ENCODE assay signal across 8 mouse cellular contexts in the genomic region with DNA sequence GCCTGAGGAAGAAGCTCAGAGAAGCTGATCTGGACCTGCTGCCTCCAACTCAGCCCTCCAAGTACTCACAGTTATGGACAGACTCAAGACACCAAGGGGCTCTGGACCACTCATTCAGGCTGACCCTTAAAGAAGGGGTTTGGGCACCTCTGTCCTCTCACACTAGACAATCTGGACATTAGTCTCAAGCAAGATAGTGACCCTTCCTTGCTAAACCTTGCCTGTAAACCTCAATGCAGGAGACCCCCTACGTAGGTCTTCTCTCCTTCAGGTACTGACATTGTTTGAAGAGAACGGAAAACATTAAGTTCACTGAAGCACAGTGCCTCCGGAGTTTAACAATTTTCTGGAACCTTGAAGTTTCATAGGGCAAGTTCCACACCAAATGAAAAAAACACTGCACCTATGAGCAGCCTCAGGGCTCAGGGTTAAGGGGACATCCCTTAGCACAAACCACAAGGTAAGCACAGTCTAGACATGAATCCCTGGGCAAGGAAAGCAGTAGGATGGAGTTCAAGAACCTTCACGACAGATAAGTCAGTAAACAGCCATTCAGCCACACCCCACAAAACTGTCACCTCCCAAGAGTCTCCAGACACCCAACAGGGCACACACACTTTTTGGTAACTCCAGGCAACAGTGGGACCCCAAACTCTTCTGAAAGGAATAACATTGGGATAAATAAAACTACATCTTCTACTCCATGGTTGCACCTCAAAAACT. TPM values are rescaled to one million over a fixed set of nuclear protein-coding genes. Genes with fewer than 3 reads are reported as not detected.
DNase-seq lines count a peak whose midpoint lies in the region; ATAC-seq and TF ChIP-seq lines count a peak whose summit lies in the region.

No protein-coding gene starts in this region.

- no peak for TF ChIP-seq CTCF in intestine, postnatal 0 days (IDR thresholded peaks at IDR 0.05; ENCODE audit: low read depth)

- peak overlapping the region; percentile 92 for H3K9ac ChIP-seq in lung, embryonic 16.5 days (ENCODE audit: low read length)
- H3K9ac ChIP-seq in embryonic facial prominence, embryonic 15.5 days = peak overlapping the region; percentile 84
- peak overlapping the region; percentile 80 for H3K9ac ChIP-seq in intestine, postnatal 0 days (ENCODE audit: low read depth, low read length)
- H3K9ac ChIP-seq in neural tube, embryonic 12.5 days = peak overlapping the region; percentile 95

- intact Hi-C loops in left cerebral cortex, postnatal 36 days (cut with DNase I) = no loop called here

- H3K4me3 ChIP-seq in lung, embryonic 16.5 days (ENCODE audit: low read length) = peak overlapping the region; percentile 76
- peak overlapping the region; percentile 93 for H3K4me3 ChIP-seq in embryonic facial prominence, embryonic 15.5 days (replicated peaks)
- H3K4me3 ChIP-seq in intestine, postnatal 0 days (ENCODE audit: low read depth, low read length) = peak overlapping the region; percentile 63
- peak overlapping the region; percentile 90 for H3K4me3 ChIP-seq in neural tube, embryonic 12.5 days

- peak overlapping the region; percentile 86 for H3K27ac ChIP-seq in lung, embryonic 16.5 days (ENCODE audit: low read length)
- peak overlapping the region; percentile 86 for H3K27ac ChIP-seq in embryonic facial prominence, embryonic 15.5 days (replicated peaks)
- peak overlapping the region; percentile 91 for H3K27ac ChIP-seq in intestine, postnatal 0 days (ENCODE audit: low read depth, low read length)
- no peak overlapping the region for H3K27ac ChIP-seq in neural tube, embryonic 12.5 days

- H3K9me3 ChIP-seq in lung, embryonic 16.5 days (ENCODE audit: control insufficient read depth, low read length) = no peaks in the 10 kb centered on the region
- H3K9me3 ChIP-seq in embryonic facial prominence, embryonic 15.5 days (replicated peaks) = no peaks in the 10 kb centered on the region
- H3K9me3 ChIP-seq in intestine, postnatal 0 days (ENCODE audit: control insufficient read depth) = no peaks in the 10 kb centered on the region
- H3K9me3 ChIP-seq in neural tube, embryonic 12.5 days = no peaks in the 10 kb centered on the region

- H3K36me3 ChIP-seq in lung, embryonic 16.5 days (ENCODE audit: control insufficient read depth, insufficient read depth, low read length) = peaks cover 12% of the 10 kb centered on the region
- H3K36me3 ChIP-seq in embryonic facial prominence, embryonic 15.5 days = peaks cover 20% of the 10 kb centered on the region
- peaks cover 17% of the 10 kb centered on the region for H3K36me3 ChIP-seq in intestine, postnatal 0 days (ENCODE audit: control insufficient read depth, insufficient read depth)
- H3K36me3 ChIP-seq in neural tube, embryonic 12.5 days = peaks cover 23% of the 10 kb centered on the region

- H3K4me2 ChIP-seq in lung, embryonic 16.5 days (ENCODE audit: low read depth, low read length) = peak overlapping the region; percentile 92
- H3K4me2 ChIP-seq in embryonic facial prominence, embryonic 15.5 days (replicated peaks) = peak overlapping the region; percentile 65
- H3K4me2 ChIP-seq in intestine, postnatal 0 days (replicated peaks; ENCODE audit: low read depth) = peak overlapping the region; percentile 88
- H3K4me2 ChIP-seq in neural tube, embryonic 12.5 days (replicated peaks) = peak overlapping the region; percentile 97

- peaks cover 30% of the 10 kb centered on the region for H3K4me1 ChIP-seq in lung, embryonic 16.5 days (replicated peaks; ENCODE audit: control insufficient read depth, insufficient read depth, low read length)
- H3K4me1 ChIP-seq in embryonic facial prominence, embryonic 15.5 days = peaks cover 33% of the 10 kb centered on the region
- H3K4me1 ChIP-seq in intestine, postnatal 0 days (replicated peaks; ENCODE audit: control insufficient read depth, insufficient read depth, low read length) = peaks cover 9% of the 10 kb centered on the region
- peaks cover 40% of the 10 kb centered on the region for H3K4me1 ChIP-seq in neural tube, embryonic 12.5 days

- 46% methylated on average over 4 of the region's 4 CpGs for WGBS in lung, embryonic 16.5 days
- whole genome bisulfite sequencing in embryonic facial prominence, embryonic 15.5 days = 66% methylated on average over 4 of the region's 4 CpGs
- WGBS in intestine, postnatal 0 days = 37% methylated on average over 4 of the region's 4 CpGs
- 69% methylated on average over 4 of the region's 4 CpGs for WGBS in neural tube, embryonic 12.5 days

- DNase-seq in lung, postnatal 14 days = no peak
- no peak for DNase-seq in thymus, postnatal 25 days
- no peak for DNase-seq in left cerebral cortex, postnatal 36 days (ENCODE audit: low spot score in 2 of 2)
- no peak for DNase-seq in adrenal gland, postnatal 25 days

- no peaks in the 10 kb centered on the region for H3K27me3 ChIP-seq in lung, embryonic 16.5 days (ENCODE audit: control insufficient read depth, insufficient read depth, low read depth, low read length)
- H3K27me3 ChIP-seq in embryonic facial prominence, embryonic 15.5 days = no peaks in the 10 kb centered on the region
- H3K27me3 ChIP-seq in intestine, postnatal 0 days (replicated peaks; ENCODE audit: control insufficient read depth, insufficient read depth, low read length) = no peaks in the 10 kb centered on the region
- no peaks in the 10 kb centered on the region for H3K27me3 ChIP-seq in neural tube, embryonic 12.5 days (replicated peaks)

- no peak for ATAC-seq in lung, embryonic 16.5 days (ENCODE audit: low read depth)
- ATAC-seq in embryonic facial prominence, embryonic 15.5 days (ENCODE audit: insufficient number of reproducible peaks, low FRiP score, low TSS enrichment, low read depth) = no peak
- no peak for ATAC-seq in intestine, postnatal 0 days
- no peak for ATAC-seq in neural tube, embryonic 12.5 days (ENCODE audit: low FRiP score, low read depth)

RNA-seq across cellular contexts. Expression of gene Mafg, which starts 1.5 kb away (rescaled TPM):
- 13.2 and 15.0 TPM in 2 replicates for polyA plus RNA-seq in lung, embryonic 16.5 days (2015; fragmentation: Nextera tagmentation; extraction: Ambion mirVana)
- 36.4 and 38.7 TPM in 2 replicates for polyA plus RNA-seq in embryonic facial prominence, embryonic 15.5 days (2015; fragmentation: Nextera tagmentation; extraction: Ambion mirVana)
- polyA plus RNA-seq in intestine, postnatal 0 days (2015; fragmentation: Nextera tagmentation; extraction: Ambion mirVana) = 40.2 and 49.1 TPM in 2 replicates
- polyA plus RNA-seq in neural tube, embryonic 12.5 days (2016; fragmentation: Nextera tagmentation; extraction: Ambion mirVana) = 39.7 and 40.4 TPM in 2 replicates
- total RNA-seq in left cerebral cortex, postnatal 36 days (2021) = 100 to 1,000 TPM in 1 of 2 experiments, 10 to 100 TPM in 1; 76.5 to 103 TPM
- 69.7 and 76.5 TPM in 2 replicates for total RNA-seq in adrenal gland, postnatal 25 days (2021)

RNA-seq across cellular contexts. Expression of gene Sirt7, which starts 6.8 kb away (rescaled TPM):
- 31.8 and 32.5 TPM in 2 replicates for polyA plus RNA-seq in lung, embryonic 16.5 days (2015; fragmentation: Nextera tagmentation; extraction: Ambion mirVana)
- 34.7 and 35.0 TPM in 2 replicates for polyA plus RNA-seq in embryonic facial prominence, embryonic 15.5 days (2015; fragmentation: Nextera tagmentation; extraction: Ambion mirVana)
- polyA plus RNA-seq in intestine, postnatal 0 days (2015; fragmentation: Nextera tagmentation; extraction: Ambion mirVana) = 73.1 and 77.7 TPM in 2 replicates
- 46.8 and 56.5 TPM in 2 replicates for polyA plus RNA-seq in neural tube, embryonic 12.5 days (2016; fragmentation: Nextera tagmentation; extraction: Ambion mirVana)
- total RNA-seq in left cerebral cortex, postnatal 36 days (2021) = 10 to 100 TPM; 37.8 to 43.3 TPM
- 82.5 and 103 TPM in 2 replicates for total RNA-seq in adrenal gland, postnatal 25 days (2021)

RNA-seq across cellular contexts. Expression of gene Pycr1, which starts 11.7 kb away (rescaled TPM):
- polyA plus RNA-seq in lung, embryonic 16.5 days (2015; fragmentation: Nextera tagmentation; extraction: Ambion mirVana) = 22.4 and 23.4 TPM in 2 replicates
- polyA plus RNA-seq in embryonic facial prominence, embryonic 15.5 days (2015; fragmentation: Nextera tagmentation; extraction: Ambion mirVana) = 53.8 and 54.5 TPM in 2 replicates
- 5.3 and 6.5 TPM in 2 replicates for polyA plus RNA-seq in intestine, postnatal 0 days (2015; fragmentation: Nextera tagmentation; extraction: Ambion mirVana)
- 27.2 and 27.8 TPM in 2 replicates for polyA plus RNA-seq in neural tube, embryonic 12.5 days (2016; fragmentation: Nextera tagmentation; extraction: Ambion mirVana)
- 1 to 10 TPM; 2.9 to 3.9 TPM for total RNA-seq in left cerebral cortex, postnatal 36 days (2021)
- total RNA-seq in adrenal gland, postnatal 25 days (2021) = 1.3 TPM in 2 replicates

RNA-seq across cellular contexts. Expression of gene Pcyt2, which starts 14.2 kb away (rescaled TPM):
- 104 and 117 TPM in 2 replicates for polyA plus RNA-seq in lung, embryonic 16.5 days (2015; fragmentation: Nextera tagmentation; extraction: Ambion mirVana)
- 141 TPM in 2 replicates for polyA plus RNA-seq in embryonic facial prominence, embryonic 15.5 days (2015; fragmentation: Nextera tagmentation; extraction: Ambion mirVana)
- 320 and 378 TPM in 2 replicates for polyA plus RNA-seq in intestine, postnatal 0 days (2015; fragmentation: Nextera tagmentation; extraction: Ambion mirVana)
- 151 and 155 TPM in 2 replicates for polyA plus RNA-seq in neural tube, embryonic 12.5 days (2016; fragmentation: Nextera tagmentation; extraction: Ambion mirVana)
- total RNA-seq in left cerebral cortex, postnatal 36 days (2021) = 100 to 1,000 TPM; 115 to 135 TPM
- 344 and 351 TPM in 2 replicates for total RNA-seq in adrenal gland, postnatal 25 days (2021)

RNA-seq across cellular contexts. Expression of gene Myadml2, which starts 16.1 kb away (rescaled TPM):
- 0.97 and 1.1 TPM in 2 replicates for polyA plus RNA-seq in lung, embryonic 16.5 days (2015; fragmentation: Nextera tagmentation; extraction: Ambion mirVana)
- polyA plus RNA-seq in embryonic facial prominence, embryonic 15.5 days (2015; fragmentation: Nextera tagmentation; extraction: Ambion mirVana) = 1.0 and 1.6 TPM in 2 replicates
- not detected in 2 replicates for polyA plus RNA-seq in intestine, postnatal 0 days (2015; fragmentation: Nextera tagmentation; extraction: Ambion mirVana)
- 0.81 and 1.1 TPM in 2 replicates for polyA plus RNA-seq in neural tube, embryonic 12.5 days (2016; fragmentation: Nextera tagmentation; extraction: Ambion mirVana)
- total RNA-seq in left cerebral cortex, postnatal 36 days (2021) = 10 to 100 TPM in 1 of 2 experiments, 1 to 10 TPM in 1; 8.2 to 11.9 TPM
- not detected in 2 replicates for total RNA-seq in adrenal gland, postnatal 25 days (2021)
